Mouse (Mus musculus) lung, postnatal 0 days (tissue): ENCODE results near the gene Nek4. TPM values are rescaled to one million over a fixed set of nuclear protein-coding genes. Genes with fewer than 3 reads are reported as not detected.

ENCODE experiments used
- ATAC-seq: fragments of 200-750 bp; cut with Nextera tagmentation; 2 replicates; pipeline ENCODE4 v1.8.0; 2017; ENCODE audit warnings: moderate library complexity
- DNase-seq: peaks from one replicate; pipeline ENCODE4 v3.0.0-alpha.2; 2016; ENCODE audit warnings: low spot score
- H3K27ac ChIP-seq: fragments of 300-500 bp; sonication (generic); 2 replicates; pipeline ENCODE4 v1.5.1; 2014; ENCODE audit warnings: antibody characterized with exemption, mild to moderate bottlenecking, low read length, mixed read lengths
- H3K27me3 ChIP-seq: fragments of 300-500 bp; sonication (generic); replicated peaks from 2 replicates; pipeline ENCODE4 v1.6.1; 2014; ENCODE audit warnings: low read length, mixed read lengths; ENCODE audit not compliant: insufficient read depth
- H3K36me3 ChIP-seq: fragments of 300-500 bp; sonication (generic); 2 replicates; pipeline ENCODE4 v1.6.1; 2014; ENCODE audit warnings: low read length, mixed read lengths; ENCODE audit not compliant: insufficient read depth
- H3K4me1 ChIP-seq: fragments of 300-500 bp; sonication (generic); 2 replicates; pipeline ENCODE4 v1.6.1; 2014; ENCODE audit warnings: antibody characterized with exemption, low read depth, low read length, mixed read lengths; ENCODE audit not compliant: insufficient read depth
- H3K4me2 ChIP-seq: fragments of 300-500 bp; sonication (generic); replicated peaks from 2 replicates; pipeline ENCODE4 v1.6.1; 2014; ENCODE audit warnings: low read depth, mild to moderate bottlenecking, low read length, moderate library complexity, mixed read lengths
- H3K4me3 ChIP-seq: fragments of 300-500 bp; sonication (generic); 2 replicates; pipeline ENCODE4 v1.5.1; 2014; ENCODE audit warnings: low read depth, low read length
- H3K9ac ChIP-seq: fragments of 300-500 bp; sonication (generic); replicated peaks from 2 replicates; pipeline ENCODE4 v1.6.1; 2014; ENCODE audit warnings: low read depth, mild to moderate bottlenecking
- H3K9me3 ChIP-seq: fragments of 300-500 bp; sonication (generic); 2 replicates; pipeline ENCODE4 v1.6.1; 2016; ENCODE audit warnings: low read length, mixed read lengths
- CTCF ChIP-seq: IDR thresholded peaks from 2 replicates; pipeline ENCODE4 v1.5.1; 2016; ENCODE audit warnings: antibody characterized with exemption, mild to moderate bottlenecking
- EP300 ChIP-seq: IDR thresholded peaks from 2 replicates; pipeline ENCODE4 v1.6.1; 2016; ENCODE audit warnings: antibody characterized with exemption, mild to moderate bottlenecking, control low read depth
- WGBS: fragments of 180-500 bp; shearing (Covaris S2); extraction: QIAGEN DNeasy Blood & Tissue Kit; methylation state at CpG from one replicate; pipeline ENCODE4 v1.1.7; 2014; 5-methylcytosine and 5-hydroxymethylcytosine counted together
- polyA plus RNA-seq: library from polyadenylated mRNA; unstranded; fragments of >200 nt; fragmentation: Nextera tagmentation; extraction: Ambion mirVana; gene quantifications from 2 replicates; pipeline ENCODE4 v1.2.1, GENCODE M21; 2015

Gene Nek4
- polyA plus RNA-seq, 1 experiment from 2014 or later: 4.9 TPM

DNA sequence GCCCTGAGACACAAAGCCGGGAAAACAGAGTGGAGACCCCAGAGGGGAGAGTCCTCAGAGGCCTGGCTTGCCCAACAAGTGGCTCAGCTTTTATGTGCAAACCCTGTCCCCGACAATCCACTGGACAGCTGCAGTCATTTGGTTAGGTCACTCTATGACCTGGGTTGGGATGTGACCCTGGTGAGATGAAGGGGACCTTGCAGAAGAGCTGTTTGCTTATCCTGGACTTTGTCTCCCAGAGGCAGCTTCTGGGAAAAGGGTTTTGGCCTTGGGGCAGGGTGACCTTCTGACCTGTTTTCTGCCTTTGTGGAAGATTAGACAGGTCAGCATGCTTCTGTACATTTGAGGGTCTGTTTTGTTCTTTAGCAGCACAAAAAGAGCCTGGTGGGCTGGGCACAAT, 6.4 kb upstream of the Nek4 start:
- H3K4me2 ChIP-seq: no peak overlapping the region
- no peak overlapping the region for H3K9ac ChIP-seq
- no peaks in the 10 kb centered on the region for H3K36me3 ChIP-seq
- no peak overlapping the region for H3K4me3 ChIP-seq
- TF ChIP-seq EP300: no peak
- TF ChIP-seq CTCF: no peak
- ATAC-seq (no peak), DNase-seq (no peak)
- no peaks in the 10 kb centered on the region; the same call in 1 of the 2 replicates for H3K4me1 ChIP-seq
- no peaks in the 10 kb centered on the region for H3K27me3 ChIP-seq
- 82% methylated on average over 2 of the region's 2 CpGs for whole genome bisulfite sequencing
- no peaks in the 10 kb centered on the region for H3K9me3 ChIP-seq
- H3K27ac ChIP-seq: peak overlapping the region; percentile 77

DNA sequence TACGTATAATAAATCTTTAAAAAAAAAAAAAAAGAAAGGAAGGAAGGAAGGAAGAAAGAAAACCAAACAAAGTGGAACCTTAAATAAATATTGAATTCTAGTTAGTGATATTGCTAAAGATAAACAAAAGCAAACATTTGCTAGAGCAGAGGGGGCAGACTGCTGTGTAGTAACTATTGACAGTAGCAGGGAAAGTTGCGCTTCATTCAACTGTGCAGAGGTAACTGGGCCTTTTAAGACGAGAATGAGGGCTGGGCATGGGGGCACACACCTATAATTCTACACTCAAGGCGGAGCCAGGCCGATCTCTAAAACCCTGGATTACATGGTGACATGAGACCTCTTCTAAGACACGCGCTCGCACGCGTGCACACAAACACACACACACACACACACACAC, 1.2 kb upstream of the Nek4 start:
- DNase-seq (no peak), ATAC-seq (no peak)
- Histone ChIP-seq H3K27ac (no peak overlapping the region), H3K4me1 (peaks cover 3% of the 10 kb centered on the region; the same call in 1 of the 2 replicates), H3K9me3 (no peaks in the 10 kb centered on the region), H3K4me2 (no peak overlapping the region), H3K9ac (no peak overlapping the region), H3K36me3 (no peaks in the 10 kb centered on the region), H3K4me3 (no peak overlapping the region), H3K27me3 (no peaks in the 10 kb centered on the region)
- WGBS: 90% methylated on average over 10 of the region's 10 CpGs
- TF ChIP-seq EP300 (no peak), CTCF (no peak)

GRCm38 (mm10) chr14:30958517-30958916, 7.3 kb downstream of the Nek4 start:
- Histone ChIP-seq H3K4me1 (no peaks in the 10 kb centered on the region), H3K4me3 (no peak overlapping the region), H3K36me3 (no peaks in the 10 kb centered on the region), H3K9me3 (no peaks in the 10 kb centered on the region), H3K27ac (no peak overlapping the region), H3K9ac (no peak overlapping the region), H3K27me3 (no peaks in the 10 kb centered on the region), H3K4me2 (no peak overlapping the region)
- DNase-seq (no peak), ATAC-seq (no peak)
- TF ChIP-seq EP300 (no peak), CTCF (no peak)
- 73% methylated on average over 2 of the region's 2 CpGs for WGBS

- no peak for ATAC-seq
- no peak overlapping the region for H3K27ac ChIP-seq
- no peak for DNase-seq
- no peaks in the 10 kb centered on the region for H3K36me3 ChIP-seq
- H3K9me3 ChIP-seq: no peaks in the 10 kb centered on the region
- H3K4me1 ChIP-seq: no peaks in the 10 kb centered on the region
- no peak overlapping the region for H3K9ac ChIP-seq
- H3K4me2 ChIP-seq: no peak overlapping the region
- TF ChIP-seq CTCF (no peak), EP300 (no peak)
- H3K27me3 ChIP-seq: no peaks in the 10 kb centered on the region
- H3K4me3 ChIP-seq: no peak overlapping the region
- WGBS: 80% methylated on average over 4 of the region's 4 CpGs
These were observed 7.9 kb downstream of the Nek4 start for GRCm38 (mm10) chr14:30959031-30959430.

- Histone ChIP-seq H3K4me1 (no peaks in the 10 kb centered on the region), H3K27ac (no peak overlapping the region), H3K36me3 (no peaks in the 10 kb centered on the region), H3K27me3 (no peaks in the 10 kb centered on the region), H3K4me2 (no peak overlapping the region), H3K9ac (no peak overlapping the region), H3K9me3 (no peaks in the 10 kb centered on the region), H3K4me3 (no peak overlapping the region)
- ATAC-seq (no peak), DNase-seq (no peak)
- no peak for TF ChIP-seq EP300
- TF ChIP-seq CTCF: no peak
- 92% methylated on average over 1 of the region's 1 CpGs for WGBS
These were observed 9.2 kb downstream of the Nek4 start for GRCm38 (mm10) chr14:30960366-30960765.

DNA sequence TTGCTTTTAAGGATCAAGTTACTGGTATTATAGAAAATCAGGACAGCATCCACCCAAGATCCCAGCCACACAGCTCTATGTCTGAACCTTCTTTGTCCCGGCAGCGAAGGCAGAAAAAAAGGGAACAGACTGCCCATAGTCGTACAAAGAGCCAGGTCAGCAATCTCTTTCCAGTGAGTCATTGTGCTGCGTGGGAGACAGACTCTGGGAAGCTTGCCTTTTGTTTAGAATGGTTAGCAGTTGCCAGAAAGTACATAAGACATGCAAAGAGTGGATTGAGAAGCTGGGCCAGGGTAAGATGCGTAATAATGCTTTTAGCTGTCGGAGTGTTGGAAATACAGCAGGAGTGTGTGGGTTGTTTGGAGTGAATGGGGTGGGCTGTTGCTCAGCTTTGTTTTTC, 23.0 kb downstream of the Nek4 start:
- H3K4me2 ChIP-seq: no peak overlapping the region
- no peaks in the 10 kb centered on the region for H3K9me3 ChIP-seq
- H3K9ac ChIP-seq: no peak overlapping the region
- TF ChIP-seq EP300 (no peak), CTCF (no peak)
- H3K4me1 ChIP-seq: no peaks in the 10 kb centered on the region
- H3K4me3 ChIP-seq: no peak overlapping the region
- H3K36me3 ChIP-seq: no peaks in the 10 kb centered on the region
- 73% methylated on average over 6 of the region's 6 CpGs for WGBS
- ATAC-seq (peak; percentile 76), DNase-seq (peak; percentile 83)
- no peaks in the 10 kb centered on the region for H3K27me3 ChIP-seq
- no peak overlapping the region for H3K27ac ChIP-seq

DNA sequence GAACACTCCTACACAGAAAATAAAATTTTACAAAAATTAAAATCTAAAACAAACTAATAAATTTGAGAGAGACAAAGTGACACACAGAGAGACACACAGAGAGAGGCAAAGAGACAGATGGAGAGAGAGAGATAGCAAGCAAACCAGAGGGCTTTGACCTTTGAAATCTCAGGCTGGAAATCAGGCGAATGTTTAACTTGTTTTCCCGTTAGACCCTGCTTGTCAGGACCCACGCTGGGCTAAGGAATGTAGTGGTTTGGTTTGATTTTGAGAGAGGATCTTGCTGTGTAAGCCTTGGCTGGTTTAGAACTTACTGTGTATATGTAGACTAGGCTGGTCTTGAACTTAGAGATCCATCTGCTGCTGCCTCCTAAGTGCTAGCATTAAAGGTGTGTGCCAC, 25.0 kb downstream of the Nek4 start:
- ATAC-seq (no peak), DNase-seq (no peak)
- WGBS: 64% methylated on average over 3 of the region's 3 CpGs
- H3K27ac ChIP-seq: no peak overlapping the region
- H3K4me3 ChIP-seq: no peak overlapping the region
- TF ChIP-seq CTCF: no peak
- TF ChIP-seq EP300: no peak
- H3K4me2 ChIP-seq: no peak overlapping the region
- H3K9me3 ChIP-seq: no peaks in the 10 kb centered on the region
- no peaks in the 10 kb centered on the region for H3K4me1 ChIP-seq
- no peaks in the 10 kb centered on the region for H3K36me3 ChIP-seq
- no peaks in the 10 kb centered on the region for H3K27me3 ChIP-seq
- H3K9ac ChIP-seq: no peak overlapping the region
